Mouse (Mus musculus) forebrain, embryonic 14.5 days (tissue): Measurements from ENCODE around the gene Ak9. TPM values are rescaled to one million over a fixed set of nuclear protein-coding genes. Genes with fewer than 3 reads are reported as not detected.
"Not testable (repeated sequence)": the region's sequence is repeated elsewhere in the genome, so short reads cannot be mapped to it uniquely, and the experiment has no call there.

Experiments used
- ATAC-seq: fragments of 200-750 bp; cut with Nextera tagmentation; 2 replicates; pipeline ENCODE4 v1.8.0; 2017; ENCODE audit warnings: mild to moderate bottlenecking, moderate library complexity
- DNase-seq: peaks from one replicate; pipeline ENCODE4 v3.0.0-alpha.2; 2015; ENCODE audit warnings: low spot score
- H3K27ac ChIP-seq: fragments of 300-500 bp; sonication (generic); 2 replicates; pipeline ENCODE4 v1.5.1; 2014; ENCODE audit warnings: low read depth, mild to moderate bottlenecking, control low read depth, low read length, moderate library complexity
- H3K27me3 ChIP-seq: fragments of 300-500 bp; sonication (generic); replicated peaks from 2 replicates; pipeline ENCODE4 v1.6.1; 2014; ENCODE audit warnings: low read length, control low read depth, mixed read lengths; ENCODE audit not compliant: control insufficient read depth, insufficient read depth
- H3K36me3 ChIP-seq: fragments of 300-500 bp; sonication (generic); 2 replicates; pipeline ENCODE4 v1.6.1; 2014; ENCODE audit warnings: low read length, control low read depth; ENCODE audit not compliant: control insufficient read depth, insufficient read depth
- H3K4me1 ChIP-seq: fragments of 300-500 bp; sonication (generic); 2 replicates; pipeline ENCODE4 v1.6.1; 2014; ENCODE audit warnings: antibody characterized with exemption, low read length, control low read depth; ENCODE audit not compliant: control insufficient read depth, insufficient read depth
- H3K4me2 ChIP-seq: fragments of 300-500 bp; sonication (generic); 2 replicates; pipeline ENCODE4 v1.6.1; 2014; ENCODE audit warnings: mild to moderate bottlenecking, control low read depth, low read length
- H3K4me3 ChIP-seq: fragments of 300-500 bp; sonication (generic); 2 replicates; pipeline ENCODE4 v1.5.1; 2014; ENCODE audit warnings: low read depth, low read length, control low read depth
- H3K9ac ChIP-seq: fragments of 300-500 bp; sonication (generic); 2 replicates; pipeline ENCODE4 v1.6.1; 2014; ENCODE audit warnings: mild to moderate bottlenecking, low read length, control low read depth, moderate library complexity
- H3K9me3 ChIP-seq: fragments of 300-500 bp; sonication (generic); replicated peaks from 2 replicates; pipeline ENCODE4 v1.6.1; 2016; ENCODE audit warnings: low read length, control low read depth, mixed read lengths; ENCODE audit not compliant: control insufficient read depth
- WGBS: fragments of 180-500 bp; shearing (Covaris S2); extraction: QIAGEN DNeasy Blood & Tissue Kit; methylation state at CpG from one replicate; pipeline ENCODE4 v1.1.7; 2014; 5-methylcytosine and 5-hydroxymethylcytosine counted together
- polyA plus RNA-seq: library from polyadenylated mRNA; unstranded; fragments of >200 nt; fragmentation: Nextera tagmentation; extraction: Ambion mirVana; gene quantifications from 2 replicates; pipeline ENCODE4 v1.2.1, GENCODE M21; 2014

Ak9 gene
- polyA plus RNA-seq, 1 experiment from 2014 or later: 0.13 TPM

DNA sequence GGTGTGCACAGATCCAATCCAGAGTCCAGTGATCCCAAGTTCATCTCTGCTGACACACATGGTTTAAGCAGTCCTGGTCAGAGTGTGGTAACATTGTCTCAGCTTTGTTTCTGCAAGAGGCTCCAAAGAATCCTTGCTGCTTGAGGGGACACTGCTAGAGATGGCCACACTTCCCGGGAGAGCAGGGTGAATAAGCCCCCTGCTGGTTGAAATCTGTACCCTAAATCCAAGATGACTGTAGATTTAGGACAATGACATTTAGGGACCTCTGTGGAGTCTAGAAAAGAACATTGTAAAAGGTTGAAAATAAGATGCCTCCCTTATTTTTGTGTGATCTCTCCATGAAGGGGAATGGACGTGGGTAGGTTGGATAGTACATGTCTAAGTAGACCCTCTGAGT lies 89.8 kb downstream of the Ak9 start:
- Histone ChIP-seq H3K36me3 (no peaks in the 10 kb centered on the region), H3K9ac (no peak overlapping the region), H3K4me2 (no peak overlapping the region), H3K4me1 (no peaks in the 10 kb centered on the region), H3K9me3 (no peaks in the 10 kb centered on the region), H3K27me3 (no peaks in the 10 kb centered on the region), H3K27ac (no peak overlapping the region), H3K4me3 (no peak overlapping the region)
- DNase-seq (peak; percentile 9), ATAC-seq (no peak)
- 45% methylated on average over 2 of the region's 2 CpGs for WGBS

DNA sequence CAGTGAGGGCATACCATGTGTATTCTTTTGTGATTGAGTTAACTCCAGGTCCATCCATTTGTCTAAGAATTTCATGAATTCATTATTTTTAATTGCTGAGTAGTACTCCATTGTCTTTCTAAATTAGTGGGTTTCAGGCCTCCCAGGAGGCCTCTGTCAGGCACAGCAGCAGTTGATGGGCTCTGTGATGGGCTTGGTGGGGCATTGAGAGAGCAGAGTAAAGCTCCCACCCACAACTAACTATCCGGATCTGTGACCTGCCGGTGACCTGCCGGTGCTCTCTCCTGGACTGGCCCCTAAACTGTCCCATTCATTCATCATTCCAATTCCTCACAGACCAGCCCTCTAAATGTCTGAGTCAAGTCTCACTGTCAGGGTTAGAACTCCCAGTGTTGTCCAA lies 97.3 kb downstream of the Ak9 start:
- H3K27me3 ChIP-seq: no peaks in the 10 kb centered on the region
- ATAC-seq: no peak

DNA sequence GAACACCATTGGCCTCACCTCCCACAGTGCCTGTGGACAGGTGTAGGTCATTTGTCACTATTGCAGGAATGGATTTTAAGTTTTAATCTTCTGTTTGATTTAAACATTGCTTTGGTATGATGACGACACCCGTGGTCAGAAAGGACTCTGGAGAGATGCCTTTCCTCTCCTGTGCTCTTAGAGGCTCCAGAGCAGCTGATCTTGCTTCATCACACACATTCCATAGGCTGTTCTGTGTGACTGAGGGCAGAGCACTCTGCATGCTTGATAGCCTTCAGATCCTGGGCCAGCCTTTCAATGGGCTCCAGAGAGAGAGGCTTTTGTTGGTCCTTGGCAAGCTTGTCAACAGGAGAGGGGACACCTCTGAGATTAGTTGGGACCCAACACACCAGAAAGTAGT lies 99.6 kb downstream of the Ak9 start:
- no peak overlapping the region for H3K4me2 ChIP-seq
- DNase-seq (no peak), ATAC-seq (no peak)
- H3K27me3 ChIP-seq: no peaks in the 10 kb centered on the region
- H3K9me3 ChIP-seq: no peaks in the 10 kb centered on the region
- H3K4me3 ChIP-seq: no peak overlapping the region
- no peaks in the 10 kb centered on the region for H3K4me1 ChIP-seq
- WGBS: 69% methylated on average over 2 of the region's 2 CpGs
- no peak overlapping the region for H3K27ac ChIP-seq
- H3K9ac ChIP-seq: no peak overlapping the region
- no peaks in the 10 kb centered on the region for H3K36me3 ChIP-seq

More for the DNA sequence above, 97.3 kb downstream of the Ak9 start:
- Histone ChIP-seq H3K27ac (no peak overlapping the region), H3K36me3 (no peaks in the 10 kb centered on the region), H3K4me3 (no peak overlapping the region), H3K4me2 (no peak overlapping the region), H3K9ac (no peak overlapping the region), H3K9me3 (no peaks in the 10 kb centered on the region), H3K4me1 (no peaks in the 10 kb centered on the region)
- no peak for DNase-seq
- 85% methylated on average over 3 of the region's 3 CpGs for WGBS

DNA sequence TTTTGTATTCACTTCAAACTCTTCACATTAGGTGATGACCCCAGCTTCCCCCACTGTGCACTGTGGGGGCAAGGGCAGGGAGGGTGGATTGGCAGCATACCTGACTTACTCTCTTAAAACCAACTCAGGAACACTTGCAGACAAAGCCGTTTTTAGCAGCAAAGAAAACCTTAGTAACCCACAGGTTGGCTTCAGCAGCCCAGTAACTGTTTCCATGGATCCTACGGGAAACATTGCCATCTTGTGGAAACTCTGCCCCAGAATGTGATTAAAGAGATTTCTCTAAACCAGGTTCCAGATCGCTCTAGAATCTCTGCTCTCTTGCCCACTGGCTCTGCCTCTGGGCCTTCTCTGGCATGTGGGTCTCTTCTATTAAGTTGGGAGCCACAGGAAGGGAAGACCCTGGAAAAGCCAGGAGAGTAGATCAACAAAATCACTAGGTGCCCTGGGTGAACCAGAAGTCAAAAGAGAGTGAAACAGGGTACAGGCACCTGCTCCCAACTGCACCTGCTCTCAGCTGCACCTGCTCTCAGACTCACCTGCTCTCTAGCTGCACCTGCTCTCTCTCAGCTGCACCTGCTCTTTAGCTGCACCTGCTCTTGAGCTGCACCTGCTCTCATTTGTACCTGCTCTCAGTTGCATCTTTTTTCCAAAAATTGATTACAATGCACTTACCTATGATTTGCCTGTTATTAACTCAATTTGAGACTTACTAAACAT lies 100.3 kb downstream of the Ak9 start:
- H3K9me3 ChIP-seq: no peaks in the 10 kb centered on the region
- 47% methylated on average over 3 of the region's 3 CpGs for WGBS
- H3K9ac ChIP-seq: no peak overlapping the region
- H3K4me1 ChIP-seq: no peaks in the 10 kb centered on the region
- ATAC-seq: no peak
- no peak overlapping the region for H3K27ac ChIP-seq
- H3K4me3 ChIP-seq: no peak overlapping the region
- no peaks in the 10 kb centered on the region for H3K36me3 ChIP-seq
- H3K27me3 ChIP-seq: no peaks in the 10 kb centered on the region
- no peak overlapping the region for H3K4me2 ChIP-seq
- peak; percentile 44 for DNase-seq

DNA sequence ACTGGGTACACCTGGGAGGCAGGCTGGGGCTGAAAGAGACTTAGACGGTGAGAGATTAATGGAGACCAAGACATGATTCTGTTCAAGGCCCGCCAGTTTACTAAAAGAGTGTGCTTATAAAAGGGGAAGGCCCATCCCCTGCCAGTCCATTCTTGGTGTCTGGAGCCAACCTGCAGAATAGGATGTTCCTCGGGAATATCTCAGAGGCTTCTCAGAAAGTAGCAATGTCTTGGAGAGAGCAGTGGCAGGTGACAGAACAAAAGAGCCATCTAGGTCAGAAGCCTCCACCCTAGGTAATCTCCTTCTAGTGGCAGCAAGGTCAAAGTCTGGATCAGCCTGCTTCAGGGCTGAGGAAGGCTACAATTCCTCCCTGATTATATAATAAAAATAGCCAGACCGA lies 106.4 kb downstream of the Ak9 start:
- WGBS: 87% methylated on average over 4 of the region's 4 CpGs
- not testable (repeated sequence) for ATAC-seq, H3K4me3 ChIP-seq, H3K4me1 ChIP-seq, H3K27ac ChIP-seq, H3K36me3 ChIP-seq, DNase-seq, H3K4me2 ChIP-seq, H3K27me3 ChIP-seq, H3K9me3 ChIP-seq, H3K9ac ChIP-seq

DNA sequence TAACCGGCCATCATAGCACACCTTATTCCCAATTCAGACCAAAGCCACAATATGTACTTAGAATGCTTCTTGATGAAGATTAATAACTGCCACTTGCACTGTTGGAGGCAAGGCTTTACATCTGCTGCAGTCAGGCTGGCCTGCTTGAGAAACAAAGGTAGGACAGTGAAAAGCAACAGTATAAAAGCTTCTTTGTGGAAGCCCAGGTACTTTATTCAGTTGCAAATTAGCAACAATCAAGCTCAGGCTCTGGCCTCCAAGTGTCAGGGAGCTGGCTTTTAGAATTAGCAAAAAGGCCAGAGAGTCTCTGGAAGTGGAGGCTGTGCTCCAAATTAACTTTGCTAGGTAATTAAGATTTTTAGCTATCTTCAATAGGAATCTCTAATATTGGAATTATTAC lies 107.0 kb downstream of the Ak9 start:
- 96% methylated on average over 1 of the region's 1 CpGs for WGBS
- not testable (repeated sequence) for H3K4me3 ChIP-seq, H3K27me3 ChIP-seq, H3K4me2 ChIP-seq, H3K27ac ChIP-seq, H3K4me1 ChIP-seq, H3K9ac ChIP-seq, ATAC-seq, H3K36me3 ChIP-seq, H3K9me3 ChIP-seq, DNase-seq

DNA sequence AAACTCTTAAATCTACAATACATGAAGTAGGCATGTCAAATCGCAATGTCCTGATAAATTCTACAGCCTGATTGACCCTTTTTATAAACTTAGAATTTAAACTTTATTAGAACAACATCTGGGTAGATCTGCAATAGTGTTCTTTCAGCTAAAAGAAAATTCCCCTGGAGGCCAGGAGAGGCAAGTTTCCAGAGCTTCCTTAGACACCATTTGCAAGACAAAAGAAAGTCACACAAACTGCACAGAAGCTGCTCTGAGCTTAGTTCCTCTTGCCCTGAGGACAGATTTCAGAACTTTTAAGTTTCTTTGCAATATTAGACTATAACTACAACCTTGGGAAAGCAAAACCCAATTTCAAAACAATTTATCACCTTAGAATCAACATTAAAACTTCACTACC lies 109.7 kb downstream of the Ak9 start:
- 92% methylated on average over 1 of the region's 1 CpGs for WGBS
- not testable (repeated sequence) for H3K4me2 ChIP-seq, DNase-seq, H3K9ac ChIP-seq, H3K27ac ChIP-seq, H3K4me1 ChIP-seq, H3K4me3 ChIP-seq, H3K9me3 ChIP-seq, H3K27me3 ChIP-seq, H3K36me3 ChIP-seq, ATAC-seq

DNA sequence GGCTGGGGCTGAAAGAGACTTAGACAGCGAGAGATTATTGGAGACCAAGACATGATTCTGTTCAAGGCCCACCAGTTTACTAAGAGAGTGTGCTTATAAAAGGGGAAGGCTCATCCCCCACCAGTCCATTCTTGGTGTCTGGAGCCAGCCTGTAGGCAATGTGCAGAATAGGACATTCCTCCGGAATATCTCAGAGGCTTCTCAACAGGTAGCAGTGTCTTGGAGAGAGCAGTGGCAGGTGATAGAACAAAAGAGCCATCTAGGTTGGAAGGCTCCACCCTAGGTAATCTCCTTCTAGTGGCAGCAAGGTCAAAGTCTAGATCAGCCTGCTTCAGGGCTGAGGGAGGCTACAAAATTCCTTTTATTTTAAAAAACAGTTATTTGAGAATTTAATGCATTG lies 111.6 kb downstream of the Ak9 start:
- ATAC-seq, H3K27me3 ChIP-seq, H3K4me1 ChIP-seq, H3K27ac ChIP-seq, H3K9ac ChIP-seq, H3K4me3 ChIP-seq, H3K9me3 ChIP-seq, H3K4me2 ChIP-seq, DNase-seq, H3K36me3 ChIP-seq: not testable (repeated sequence)
- 87% methylated on average over 2 of the region's 2 CpGs for WGBS

DNA sequence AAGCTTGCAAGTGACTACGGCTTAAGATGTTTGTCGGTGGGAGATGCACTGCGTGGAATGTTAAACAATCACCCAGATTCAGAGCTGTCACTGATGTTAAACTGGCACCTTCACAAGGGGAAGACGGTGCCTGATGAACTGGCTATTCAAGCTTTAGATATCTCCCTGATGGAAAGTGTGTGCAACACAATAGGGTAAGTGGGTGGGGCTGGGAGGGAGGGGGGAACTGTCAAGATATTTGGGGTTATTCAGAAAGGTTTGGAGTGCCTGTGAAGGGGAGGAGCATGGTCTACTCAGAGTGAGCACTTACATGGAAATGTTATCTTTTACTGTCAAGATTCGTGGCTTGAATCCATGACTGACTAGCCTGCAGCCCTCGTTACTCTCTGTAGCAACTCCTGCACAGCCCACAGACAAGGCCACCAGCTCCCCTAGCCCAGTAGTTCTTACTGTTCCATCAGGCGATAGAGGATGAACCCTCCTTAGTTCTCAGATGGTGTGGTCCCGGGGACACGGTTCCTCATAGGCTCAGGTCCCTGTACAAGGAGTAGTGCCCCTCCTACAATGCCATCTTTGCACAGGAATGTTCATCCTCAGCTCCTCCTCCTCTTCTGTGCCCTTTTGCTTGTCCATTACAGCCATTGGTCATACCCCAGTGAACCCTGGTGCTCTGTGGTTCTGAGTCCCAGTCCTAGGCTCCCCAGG lies 116.9 kb downstream of the Ak9 start:
- H3K27me3 ChIP-seq: no peaks in the 10 kb centered on the region
- ATAC-seq: no peak
- 86% methylated on average over 9 of the region's 9 CpGs for WGBS
- H3K27ac ChIP-seq: no peak overlapping the region
- no peak overlapping the region for H3K4me3 ChIP-seq
- H3K4me1 ChIP-seq: no peaks in the 10 kb centered on the region
- DNase-seq: no peak
- no peaks in the 10 kb centered on the region for H3K36me3 ChIP-seq
- no peak overlapping the region for H3K9ac ChIP-seq
- peaks cover 2% of the 10 kb centered on the region; the same call in 1 of the 2 replicates for H3K9me3 ChIP-seq
- no peak overlapping the region for H3K4me2 ChIP-seq
